Mouse (Mus musculus) forebrain, postnatal 0 days (tissue): ENCODE measurements around the gene Tiam2. TPM values are rescaled to one million over a fixed set of nuclear protein-coding genes. Genes with fewer than 3 reads are reported as not detected.

Experiments used
- ATAC-seq: fragments of 200-750 bp; cut with Nextera tagmentation; 2 replicates; pipeline ENCODE4 v1.8.0; 2017; ENCODE audit warnings: mild to moderate bottlenecking, moderate library complexity
- DNase-seq: peaks from one replicate; pipeline ENCODE4 v3.0.0-alpha.2; 2015
- H3K27ac ChIP-seq: fragments of 300-500 bp; sonication (generic); 2 replicates; pipeline ENCODE4 v1.5.1; 2014; ENCODE audit warnings: low read depth, mild to moderate bottlenecking, antibody characterized with exemption, low read length, moderate library complexity, mixed read lengths
- H3K27me3 ChIP-seq: fragments of 300-500 bp; sonication (generic); 2 replicates; pipeline ENCODE4 v1.6.1; 2014; ENCODE audit warnings: mild to moderate bottlenecking, low read length, mixed read lengths; ENCODE audit not compliant: insufficient read depth
- H3K36me3 ChIP-seq: fragments of 300-500 bp; sonication (generic); 2 replicates; pipeline ENCODE4 v1.6.1; 2014; ENCODE audit warnings: mild to moderate bottlenecking, moderate library complexity; ENCODE audit not compliant: insufficient read depth
- H3K4me1 ChIP-seq: fragments of 300-500 bp; sonication (generic); 2 replicates; pipeline ENCODE4 v1.6.1; 2014; ENCODE audit warnings: antibody characterized with exemption; ENCODE audit not compliant: insufficient read depth
- H3K4me2 ChIP-seq: fragments of 300-500 bp; sonication (generic); 2 replicates; pipeline ENCODE4 v1.6.1; 2014; ENCODE audit warnings: low read depth, mild to moderate bottlenecking, moderate library complexity
- H3K4me3 ChIP-seq: fragments of 300-500 bp; sonication (generic); 2 replicates; pipeline ENCODE4 v1.5.1; 2014; ENCODE audit warnings: low read depth, low read length, mixed read lengths
- H3K9ac ChIP-seq: fragments of 300-500 bp; sonication (generic); 2 replicates; pipeline ENCODE4 v1.6.1; 2014; ENCODE audit warnings: mild to moderate bottlenecking
- H3K9me3 ChIP-seq: fragments of 300-500 bp; sonication (generic); 2 replicates; pipeline ENCODE4 v1.6.1; 2016; ENCODE audit warnings: low read length
- CTCF ChIP-seq: sonication (generic); IDR thresholded peaks from 2 replicates; pipeline ENCODE4 v1.5.1; 2016; ENCODE audit warnings: antibody characterized with exemption, control low read depth, low read depth
- WGBS: fragments of 180-500 bp; shearing (Covaris S2); extraction: QIAGEN DNeasy Blood & Tissue Kit; methylation state at CpG from one replicate; pipeline ENCODE4 v1.1.7; 2014; 5-methylcytosine and 5-hydroxymethylcytosine counted together
- polyA plus RNA-seq: library from polyadenylated mRNA; unstranded; fragments of >200 nt; fragmentation: Nextera tagmentation; extraction: Ambion mirVana; gene quantifications from 2 replicates; pipeline ENCODE4 v1.2.1, GENCODE M21; 2015
- total RNA-seq: library from RNA; depleted of rRNA; stranded (reverse); fragments of >200 nt; gene quantifications from 2 replicates; pipeline ENCODE4 v1.2.3, GENCODE M21; 2014; rRNA removed

Tiam2 gene
- total RNA-seq (71.5 and 96.0 TPM in 2 replicates), polyA plus RNA-seq (26.3 and 26.4 TPM in 2 replicates)

- Histone ChIP-seq H3K9me3 (no peaks in the 10 kb centered on the region), H3K4me3 (peak within 1 kb of the TSS; percentile 61), H3K36me3 (no peaks in the 10 kb centered on the region), H3K4me2 (peak within 1 kb of the TSS; percentile 80), H3K27me3 (no peaks in the 10 kb centered on the region), H3K9ac (peak within 1 kb of the TSS; percentile 71), H3K27ac (peak within 1 kb of the TSS; percentile 82), H3K4me1 (0 out of 2 replicates have a peak, but pooled peaks cover 14% of the 10 kb centered on the region)
- DNase-seq: peak; percentile 63
- peak; percentile 54 for ATAC-seq
- WGBS: 5% methylated on average over 51 of the region's 55 CpGs
- TF ChIP-seq CTCF: 0 out of 2 replicates have a peak, but pooled peaks have one; percentile 3
Measured at GRCm38 (mm10) chr17:3326148-3326902, at the start of gene Tiam2. Tiam2 (plus strand) TSS chr17:3326573.

GRCm38 (mm10) chr17:3280321-3280720 lies 46.1 kb upstream of the Tiam2 start:
- Histone ChIP-seq H3K27ac (no peak overlapping the region), H3K4me1 (0 out of 2 replicates have a peak, but pooled peaks cover 2% of the 10 kb centered on the region), H3K36me3 (no peaks in the 10 kb centered on the region; the same call in 1 of the 2 replicates), H3K27me3 (no peaks in the 10 kb centered on the region), H3K9me3 (no peaks in the 10 kb centered on the region), H3K9ac (no peak overlapping the region), H3K4me2 (no peak overlapping the region), H3K4me3 (no peak overlapping the region)
- WGBS: 76% methylated on average over 2 of the region's 2 CpGs
- DNase-seq (no peak), ATAC-seq (no peak)
- no peak for TF ChIP-seq CTCF

GRCm38 (mm10) chr17:3281939-3282338 lies 44.4 kb upstream of the Tiam2 start:
- no peak for ATAC-seq
- no peak overlapping the region for H3K4me2 ChIP-seq
- H3K9ac ChIP-seq: no peak overlapping the region
- H3K36me3 ChIP-seq: no peaks in the 10 kb centered on the region; the same call in 1 of the 2 replicates
- no peaks in the 10 kb centered on the region for H3K27me3 ChIP-seq
- no peak overlapping the region for H3K4me3 ChIP-seq
- WGBS: 71% methylated on average over 5 of the region's 5 CpGs
- no peak for TF ChIP-seq CTCF
- H3K27ac ChIP-seq: no peak overlapping the region
- H3K4me1 ChIP-seq: 0 out of 2 replicates have a peak, but pooled peaks cover 4% of the 10 kb centered on the region
- no peak for DNase-seq
- no peaks in the 10 kb centered on the region for H3K9me3 ChIP-seq

GRCm38 (mm10) chr17:3285030-3285671 lies 41.2 kb upstream of the Tiam2 start:
- TF ChIP-seq CTCF: no peak
- Histone ChIP-seq H3K9me3 (no peaks in the 10 kb centered on the region), H3K9ac (no peak overlapping the region), H3K36me3 (no peaks in the 10 kb centered on the region; the same call in 1 of the 2 replicates), H3K4me1 (0 out of 2 replicates have a peak, but pooled peaks cover 4% of the 10 kb centered on the region), H3K27me3 (no peaks in the 10 kb centered on the region), H3K27ac (peak overlapping the region; percentile 55), H3K4me2 (no peak overlapping the region), H3K4me3 (no peak overlapping the region)
- WGBS: 24% methylated on average over 8 of the region's 8 CpGs
- DNase-seq (peak; percentile 61), ATAC-seq (peak; percentile 84)

- Histone ChIP-seq H3K27me3 (no peaks in the 10 kb centered on the region), H3K4me2 (no peak overlapping the region), H3K27ac (no peak overlapping the region), H3K4me3 (no peak overlapping the region), H3K9ac (no peak overlapping the region), H3K36me3 (no peaks in the 10 kb centered on the region; the same call in 1 of the 2 replicates), H3K9me3 (no peaks in the 10 kb centered on the region), H3K4me1 (0 out of 2 replicates have a peak, but pooled peaks cover 4% of the 10 kb centered on the region)
- 60% methylated on average over 8 of the region's 8 CpGs for WGBS
- ATAC-seq (no peak), DNase-seq (no peak)
- no peak for TF ChIP-seq CTCF
Measured at GRCm38 (mm10) chr17:3286123-3286825, 40.1 kb upstream of the Tiam2 start.

GRCm38 (mm10) chr17:3288341-3288740 lies 38.0 kb upstream of the Tiam2 start:
- TF ChIP-seq CTCF: peak; percentile 76
- no peak overlapping the region for H3K27ac ChIP-seq
- H3K4me1 ChIP-seq: 0 out of 2 replicates have a peak, but pooled peaks cover 4% of the 10 kb centered on the region
- H3K4me2 ChIP-seq: no peak overlapping the region
- H3K4me3 ChIP-seq: no peak overlapping the region
- 15% methylated on average over 6 of the region's 6 CpGs for WGBS
- no peak overlapping the region for H3K9ac ChIP-seq
- no peak for ATAC-seq
- peaks cover 13% of the 10 kb centered on the region for H3K36me3 ChIP-seq
- H3K9me3 ChIP-seq: no peaks in the 10 kb centered on the region
- no peaks in the 10 kb centered on the region for H3K27me3 ChIP-seq
- DNase-seq: peak; percentile 76
